Mouse (Mus musculus): ENCODE measurements at regions not wholly inside any gene's neighbourhood (a gene's known extent, or its start where the extent isn't known, plus 50 kb on each side); places are given as distances from the start of the nearest gene placed in this dataset.

DNA sequence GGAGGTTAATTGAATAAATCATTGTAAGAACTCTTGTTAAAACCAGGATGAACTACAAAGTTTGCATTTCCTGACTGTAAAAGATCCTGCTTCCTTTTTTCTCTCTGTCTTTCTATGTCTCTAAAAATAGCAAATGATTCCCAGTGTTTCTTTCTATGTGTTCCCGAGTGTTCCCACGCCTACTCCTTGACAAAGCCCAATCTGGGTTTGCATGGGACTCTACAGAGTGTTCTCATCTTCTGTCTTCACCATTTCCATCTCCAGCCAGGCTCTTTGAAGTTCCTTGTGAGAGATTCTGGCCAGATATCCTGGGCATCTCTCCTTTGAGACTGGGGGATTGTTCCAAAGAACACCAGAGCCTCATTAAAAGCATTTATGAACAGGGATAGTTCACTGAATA lies 285.0 kb downstream of the Insig2 start:
- peak in 1 of 2 experiments; percentile 18 for DNase-seq (ENCODE audit: low spot score in 2 of 2)

- no peak for DNase-seq (ENCODE audit: low spot score in 2 of 2)
These were observed 282.7 kb downstream of the Insig2 start for GRCm38 (mm10) chr1:121049684-121050083.

GRCm38 (mm10) chr1:121050695-121051495 lies 281.5 kb downstream of the Insig2 start:
- no peak for DNase-seq (ENCODE audit: low spot score in 2 of 2)

DNA sequence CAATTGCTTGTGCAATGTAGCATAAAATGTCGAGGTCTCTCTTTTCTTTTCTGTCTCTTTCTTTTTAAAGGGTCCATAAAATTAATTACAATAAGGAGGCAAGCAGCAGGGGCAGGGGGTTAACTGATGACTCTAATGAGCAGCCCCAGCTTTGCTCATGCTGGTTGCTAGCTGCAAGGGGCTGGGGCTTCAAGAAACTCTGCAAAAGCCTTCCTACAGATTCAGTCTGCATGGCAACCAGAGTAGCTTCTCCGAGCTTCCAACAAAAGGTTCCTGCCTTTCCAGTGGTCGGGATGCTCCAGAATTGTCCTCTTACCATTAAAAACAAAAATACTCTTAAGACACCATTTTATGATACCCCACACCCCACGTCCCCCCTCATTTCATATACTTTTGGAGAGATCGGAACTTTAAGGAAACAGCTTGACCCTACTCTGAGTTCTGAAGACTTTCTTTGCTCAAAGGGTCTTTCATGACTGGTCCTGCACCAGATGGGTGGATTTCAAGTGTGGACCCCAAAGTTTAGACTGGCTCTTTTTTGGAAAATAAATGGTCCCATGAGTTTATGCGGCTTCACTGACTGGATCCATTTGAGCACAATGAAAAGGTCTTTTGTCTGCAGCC lies 280.8 kb downstream of the Insig2 start:
- DNase-seq (ENCODE audit: low spot score in 2 of 2), result no peak

GRCm38 (mm10) chr1:121052120-121052501 lies 280.3 kb downstream of the Insig2 start:
- no peak for DNase-seq (ENCODE audit: low spot score in 2 of 2)

DNA sequence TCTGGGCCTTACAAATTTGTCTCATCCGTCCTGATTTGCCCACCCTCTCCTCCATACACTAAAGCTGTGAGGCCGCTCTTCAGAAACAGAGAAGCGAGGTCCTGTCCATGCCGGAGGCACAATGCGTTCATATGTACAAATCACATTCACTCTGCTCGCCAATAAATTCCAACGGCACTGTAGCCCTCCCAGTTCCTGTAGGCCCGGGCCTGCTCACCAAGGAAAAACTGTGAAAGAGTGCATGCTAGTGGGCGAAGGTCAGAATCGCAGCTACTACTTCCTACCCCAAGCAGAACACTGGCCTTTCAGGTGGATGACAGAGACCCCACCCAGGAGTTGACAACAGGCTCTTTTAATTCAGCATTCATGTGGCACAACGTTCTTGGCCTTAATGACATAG lies 278.7 kb downstream of the Insig2 start:
- DNase-seq (ENCODE audit: low spot score in 2 of 2), result peak; percentile 13 to 33

GRCm38 (mm10) chr1:121074569-121074968 lies 257.8 kb downstream of the Insig2 start:
- DNase-seq (ENCODE audit: low spot score in 2 of 2), result no peak

DNA sequence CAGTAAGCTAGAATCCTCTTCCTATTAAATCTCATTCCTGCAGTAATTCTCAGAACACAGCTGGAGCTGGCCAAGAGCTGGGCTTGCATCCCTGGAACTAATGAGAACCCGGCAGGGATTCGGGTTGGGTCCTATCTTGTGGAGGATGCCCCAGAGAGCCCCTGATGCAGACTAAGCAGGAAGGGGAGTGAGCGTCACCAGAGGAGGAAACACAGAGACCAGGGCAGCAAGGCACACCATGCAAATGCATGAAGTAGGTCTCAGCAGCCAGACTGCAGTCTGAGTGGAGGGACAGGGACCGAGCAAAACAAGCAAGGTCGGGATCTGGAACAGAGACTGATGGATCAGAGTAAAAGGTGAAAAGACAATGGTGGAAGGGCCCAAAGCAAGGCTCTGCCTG lies 249.6 kb downstream of the Insig2 start:
- no peak for DNase-seq (ENCODE audit: low spot score in 2 of 2)

DNA sequence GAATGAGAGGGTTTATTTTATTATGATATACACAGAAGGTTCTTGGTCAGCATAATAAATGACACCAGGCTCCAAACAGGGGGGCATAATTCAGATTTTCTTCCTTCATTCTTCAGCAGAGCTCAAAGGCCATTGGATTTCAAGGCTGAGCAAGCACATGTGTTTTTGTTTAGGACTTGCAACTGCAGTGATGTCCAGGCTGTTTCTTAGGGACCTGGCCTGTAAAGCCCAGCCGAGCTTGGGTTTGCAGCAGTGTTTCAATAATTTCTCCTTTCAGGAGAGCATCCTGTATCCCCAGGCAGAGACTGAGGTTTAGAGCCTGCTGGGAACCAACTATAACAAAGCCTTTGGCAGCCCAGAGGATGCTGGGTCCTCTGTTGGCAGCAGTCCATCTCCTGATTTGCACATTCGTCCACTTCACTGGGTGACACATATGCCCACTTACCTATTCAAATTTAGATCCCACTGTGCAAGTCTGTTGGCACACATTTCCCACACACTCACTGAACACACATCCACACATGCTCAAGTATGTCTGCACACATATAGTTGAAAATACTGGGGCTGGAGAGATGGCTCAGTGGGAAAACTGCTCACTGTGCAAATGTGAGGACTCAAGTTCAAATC lies 247.2 kb downstream of the Insig2 start:
- peak in 1 of 2 experiments; percentile 6 for DNase-seq (ENCODE audit: low spot score in 2 of 2)

DNA sequence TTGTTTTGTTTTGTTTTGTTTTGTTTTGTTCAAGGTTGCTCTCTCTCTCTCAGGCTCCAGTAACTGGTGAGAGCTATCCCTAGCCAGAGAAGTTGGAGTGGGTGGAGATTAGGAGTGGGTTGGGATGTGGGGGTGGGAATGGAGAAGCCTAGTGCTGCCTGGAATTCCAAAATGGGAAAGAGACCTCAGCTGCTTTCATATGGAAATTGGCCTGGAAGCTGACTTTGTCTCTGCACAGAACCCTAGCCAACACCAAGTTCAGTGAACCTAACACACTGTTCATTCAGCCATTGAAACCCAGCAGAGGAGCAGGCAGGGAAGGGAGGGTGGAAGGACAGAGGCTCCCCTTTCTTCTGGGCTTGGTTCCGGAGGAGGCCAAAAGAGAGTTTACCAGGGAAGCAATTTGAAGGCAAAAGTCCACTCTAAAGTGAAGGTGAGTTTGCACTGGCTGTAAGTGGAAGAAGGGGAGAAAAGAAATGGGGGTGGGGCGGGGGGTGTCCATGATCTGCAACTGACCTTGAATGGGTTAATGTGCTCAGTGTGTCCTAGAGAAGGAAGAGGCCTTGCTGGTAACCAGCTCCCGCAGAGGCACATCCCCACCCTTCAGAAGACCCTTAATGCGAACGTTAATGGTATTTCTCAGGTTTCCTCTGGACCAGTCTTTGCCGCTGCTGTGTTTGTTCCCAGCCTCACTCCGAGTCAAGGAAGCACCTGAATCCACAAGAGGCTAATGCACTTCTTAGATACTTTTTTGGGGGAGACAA lies 245.1 kb downstream of the Insig2 start:
- peak; percentile 11 to 25 for DNase-seq (ENCODE audit: low spot score in 2 of 2)

- no peak for DNase-seq (ENCODE audit: low spot score in 2 of 2)
These were observed 241.8 kb downstream of the Insig2 start for GRCm38 (mm10) chr1:121090628-121091027.

DNA sequence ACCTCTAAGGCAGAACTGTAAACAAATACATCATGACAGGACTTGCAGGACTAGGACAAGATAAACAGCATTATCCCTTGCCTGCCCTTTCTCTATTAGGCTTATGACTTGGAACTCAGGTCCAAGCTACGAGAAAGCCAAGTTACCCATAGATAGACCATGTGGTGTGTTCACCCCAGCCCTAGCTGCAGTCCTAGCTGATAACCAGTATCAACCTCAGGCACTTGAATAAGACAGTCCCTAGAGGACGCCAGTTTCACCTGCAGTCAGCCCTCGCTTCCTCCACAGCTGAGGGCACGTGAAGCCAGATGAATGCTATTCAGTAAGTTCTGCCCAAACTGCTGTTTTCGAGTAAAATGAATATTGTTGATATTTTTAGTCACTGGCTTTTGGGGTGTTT lies 239.5 kb downstream of the Insig2 start:
- DNase-seq (ENCODE audit: low spot score in 2 of 2), result no peak

DNA sequence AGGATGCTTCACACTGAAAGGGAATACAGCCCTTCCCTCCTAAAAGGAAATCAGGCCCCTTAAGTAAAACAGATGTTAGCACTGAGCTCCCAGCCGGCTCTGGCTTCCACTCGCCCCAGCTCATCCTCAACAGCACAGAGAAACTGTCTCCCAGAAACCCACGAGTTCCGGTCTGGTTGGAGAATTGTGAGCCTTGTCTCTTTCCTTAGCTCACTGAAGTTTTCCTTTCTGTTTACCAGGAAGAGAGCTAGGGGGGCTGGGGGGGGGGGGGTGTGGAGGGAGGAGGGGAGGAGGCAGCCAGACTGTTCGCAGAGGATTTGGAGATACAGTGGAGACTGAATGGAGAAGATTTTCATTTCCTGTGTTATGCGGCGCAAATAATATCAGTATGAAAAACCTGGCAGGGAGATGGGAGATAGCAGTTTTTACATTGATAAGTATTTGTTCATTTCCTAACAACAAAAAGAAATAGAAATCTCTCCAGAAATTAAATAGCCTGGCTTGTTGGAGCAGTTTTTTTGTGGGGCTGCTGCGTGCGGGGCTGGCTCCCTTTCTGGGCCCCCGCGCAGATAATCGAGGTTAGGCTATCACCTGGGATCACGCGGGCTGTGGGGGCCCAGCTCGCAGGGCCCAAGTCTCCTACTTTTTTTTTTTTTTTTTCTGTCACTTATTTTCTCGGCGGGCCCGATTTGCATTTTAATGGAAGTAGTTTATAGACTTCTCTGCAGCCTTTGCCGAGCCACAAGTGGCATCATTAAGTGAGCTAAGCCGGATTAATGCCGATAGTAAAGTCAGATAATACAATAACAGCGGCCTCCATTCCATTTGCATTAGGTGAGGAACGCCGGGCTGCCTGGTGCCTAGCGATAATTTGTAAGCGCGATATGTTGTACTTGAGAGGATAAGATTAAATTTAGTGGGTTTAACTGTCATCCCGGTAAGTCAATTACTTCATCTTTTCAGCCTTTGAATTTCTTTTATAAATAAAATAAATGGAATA lies 235.5 kb downstream of the Insig2 start:
- peak; percentile 10 to 36 for DNase-seq (ENCODE audit: low spot score in 2 of 2)

DNA sequence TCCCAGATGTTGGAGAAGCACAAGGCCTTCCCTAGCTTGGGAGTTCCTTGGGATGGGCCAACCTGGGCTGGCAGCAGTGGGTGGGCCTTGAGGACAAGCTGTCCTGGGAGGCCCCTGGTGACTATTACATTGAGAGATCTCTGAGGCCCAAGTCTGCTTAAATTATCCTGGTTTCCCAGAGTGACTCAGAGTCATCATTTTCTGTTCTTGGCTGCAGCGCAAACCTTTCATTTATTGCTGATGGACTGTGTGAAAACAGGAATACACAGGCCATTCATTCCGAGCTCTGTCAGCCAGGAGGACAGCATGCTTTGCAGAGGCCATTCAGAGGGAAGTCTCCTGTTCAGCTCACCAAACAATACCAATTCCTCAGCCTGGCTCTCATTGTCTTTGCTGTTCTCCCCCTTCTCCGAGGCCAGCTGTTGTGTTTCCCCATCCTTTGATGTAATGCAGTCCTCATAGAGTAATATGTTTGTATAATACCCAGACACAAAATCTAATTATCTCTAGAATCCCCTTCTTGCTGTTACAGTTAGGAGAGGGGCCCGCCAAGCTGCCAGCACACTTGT lies 220.5 kb downstream of the Insig2 start:
- no peak for DNase-seq (ENCODE audit: low spot score in 2 of 2)

DNA sequence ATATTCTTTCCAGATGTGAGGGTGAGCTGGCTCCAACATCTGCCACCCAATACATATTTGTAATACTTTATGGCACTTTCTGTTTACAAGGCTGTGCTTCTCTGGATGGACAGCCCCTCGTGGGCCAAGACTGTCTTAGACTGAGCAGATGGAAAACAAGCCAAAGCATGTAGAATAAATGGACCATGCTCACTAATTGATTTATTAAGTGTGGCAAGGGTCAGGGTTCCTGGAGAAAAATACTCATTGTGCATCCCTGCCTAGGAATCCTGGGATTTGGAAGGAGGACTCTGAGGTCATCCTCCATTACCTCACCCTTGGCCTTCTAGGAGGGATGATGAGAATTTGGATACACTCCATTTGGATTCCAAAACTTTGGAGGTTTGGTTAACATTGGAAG lies 219.9 kb downstream of the Insig2 start:
- DNase-seq (ENCODE audit: low spot score in 2 of 2), result no peak

- DNase-seq (ENCODE audit: low spot score in 2 of 2), result no peak
These were observed 215.8 kb downstream of the Insig2 start for GRCm38 (mm10) chr1:121116626-121117025.

GRCm38 (mm10) chr1:121123436-121123835 lies 209.0 kb downstream of the Insig2 start:
- no peak for DNase-seq (ENCODE audit: low spot score in 2 of 2)

GRCm38 (mm10) chr1:121136284-121136683 lies 196.1 kb downstream of the Insig2 start:
- no peak for DNase-seq (ENCODE audit: low spot score in 2 of 2)

DNA sequence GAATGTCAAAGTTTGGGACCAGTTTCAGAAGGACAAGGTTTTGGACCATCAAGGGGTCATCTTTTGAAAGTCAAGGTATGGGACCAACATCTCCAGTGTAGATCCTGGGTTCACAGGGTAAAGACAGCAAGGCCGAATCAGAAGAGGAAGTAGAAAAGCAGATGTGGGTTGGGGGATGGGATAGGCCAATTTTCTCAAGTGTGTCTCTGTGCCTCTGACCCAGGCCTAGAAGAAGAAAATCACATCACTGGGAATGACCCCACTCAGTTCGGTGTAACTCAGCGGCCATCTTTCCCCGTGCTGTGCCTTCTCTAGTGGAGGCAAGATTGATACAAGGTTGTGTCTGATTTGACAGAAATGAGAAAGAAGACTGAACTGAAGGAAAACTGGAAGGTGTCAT lies 195.5 kb downstream of the Insig2 start:
- DNase-seq (ENCODE audit: low spot score in 2 of 2), result no peak

- DNase-seq (ENCODE audit: low spot score in 2 of 2), result no peak
These were observed 187.4 kb downstream of the Insig2 start for GRCm38 (mm10) chr1:121144981-121145380.
